Mouse (Mus musculus) heart, embryonic 13.5 days (tissue): ENCODE data around the gene Col4a4. TPM values are rescaled to one million over a fixed set of nuclear protein-coding genes. Genes with fewer than 3 reads are reported as not detected.

Experiments used
- ATAC-seq: fragments of 200-750 bp; cut with Nextera tagmentation; 2 replicates; pipeline ENCODE4 v1.8.0; 2017; ENCODE audit warnings: moderate TSS enrichment; ENCODE audit not compliant: insufficient number of reproducible peaks, low FRiP score, low TSS enrichment; ENCODE audit errors: extremely low read depth
- H3K27ac ChIP-seq: fragments of 300-500 bp; sonication (generic); replicated peaks from 2 replicates; pipeline ENCODE4 v1.5.1; 2015; ENCODE audit warnings: moderate library complexity, mild to moderate bottlenecking, inconsistent platforms
- H3K27me3 ChIP-seq: fragments of 300-500 bp; sonication (generic); replicated peaks from 2 replicates; pipeline ENCODE4 v1.6.1; 2015; ENCODE audit warnings: mild to moderate bottlenecking, inconsistent platforms
- H3K36me3 ChIP-seq: fragments of 300-500 bp; sonication (generic); 2 replicates; pipeline ENCODE4 v1.6.1; 2015; ENCODE audit warnings: mild to moderate bottlenecking, inconsistent platforms
- H3K4me1 ChIP-seq: fragments of 300-500 bp; sonication (generic); 2 replicates; pipeline ENCODE4 v1.6.1; 2015; ENCODE audit warnings: inconsistent platforms
- H3K4me2 ChIP-seq: fragments of 300-500 bp; sonication (generic); 2 replicates; pipeline ENCODE4 v1.6.1; 2015; ENCODE audit warnings: inconsistent platforms, mild to moderate bottlenecking, moderate library complexity
- H3K4me3 ChIP-seq: fragments of 300-500 bp; sonication (generic); 2 replicates; pipeline ENCODE4 v1.5.1; 2015; ENCODE audit warnings: moderate library complexity, mild to moderate bottlenecking, inconsistent platforms
- H3K9ac ChIP-seq: fragments of 300-500 bp; sonication (generic); 2 replicates; pipeline ENCODE4 v1.6.1; 2015; ENCODE audit warnings: inconsistent platforms, mild to moderate bottlenecking, moderate library complexity
- H3K9me3 ChIP-seq: fragments of 300-500 bp; sonication (generic); 2 replicates; pipeline ENCODE4 v1.6.1; 2016; ENCODE audit warnings: inconsistent platforms
- WGBS: fragments of 180-500 bp; shearing (Covaris S2); methylation state at CpG from one replicate; pipeline ENCODE4 v1.1.7; 2015; ENCODE audit warnings: mixed read lengths; 5-methylcytosine and 5-hydroxymethylcytosine counted together
- polyA plus RNA-seq: library from polyadenylated mRNA; unstranded; fragments of >200 nt; fragmentation: Nextera tagmentation; extraction: Ambion mirVana; gene quantifications from 2 replicates; pipeline ENCODE4 v1.2.1, GENCODE M21; 2015

Gene Col4a4
- polyA plus RNA-seq: 0.55 and 1.1 TPM in 2 replicates

DNA sequence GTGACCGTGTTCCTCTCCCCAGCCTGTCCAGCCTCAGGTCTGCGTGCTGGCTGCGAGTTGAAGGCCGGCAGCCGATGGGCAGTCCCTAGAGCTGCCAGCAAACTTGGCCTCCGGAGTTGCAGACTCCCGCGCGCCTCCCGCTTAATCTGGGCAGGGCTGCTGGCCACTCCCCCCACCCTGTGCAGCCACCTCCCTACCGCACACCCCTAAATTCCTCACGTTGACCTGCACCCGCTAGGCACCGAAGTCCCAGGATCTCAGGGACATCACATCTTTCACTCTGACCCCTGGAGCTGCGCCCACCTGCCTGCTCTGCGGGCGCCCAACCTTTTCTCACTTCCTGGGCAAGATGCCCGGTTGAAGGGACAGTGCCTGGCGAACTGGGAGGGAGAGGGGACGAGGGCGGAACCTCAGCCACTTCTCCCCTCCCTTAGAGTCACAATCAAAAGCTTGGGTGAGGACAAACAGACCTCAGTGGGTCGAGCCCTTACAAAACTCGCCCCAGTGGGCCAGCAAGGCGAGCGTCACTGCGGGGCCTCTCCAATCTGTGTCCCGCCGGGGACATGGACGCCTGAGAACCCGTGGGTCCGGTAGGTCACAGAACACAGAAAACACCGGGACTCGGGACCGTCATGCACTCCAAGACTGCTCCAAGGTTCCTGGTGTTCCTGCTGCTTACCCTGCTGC is at the start of gene Col4a4, which contains the start of gene Col4a3:
Gene Col4a4, minus strand, starts transcription at position 137 of the 687 bp plus-strand sequence.
Gene Col4a3, plus strand, starts transcription at position 209 of the 687 bp plus-strand sequence.
- no peak within 1 kb of the TSS for H3K27ac ChIP-seq

DNA sequence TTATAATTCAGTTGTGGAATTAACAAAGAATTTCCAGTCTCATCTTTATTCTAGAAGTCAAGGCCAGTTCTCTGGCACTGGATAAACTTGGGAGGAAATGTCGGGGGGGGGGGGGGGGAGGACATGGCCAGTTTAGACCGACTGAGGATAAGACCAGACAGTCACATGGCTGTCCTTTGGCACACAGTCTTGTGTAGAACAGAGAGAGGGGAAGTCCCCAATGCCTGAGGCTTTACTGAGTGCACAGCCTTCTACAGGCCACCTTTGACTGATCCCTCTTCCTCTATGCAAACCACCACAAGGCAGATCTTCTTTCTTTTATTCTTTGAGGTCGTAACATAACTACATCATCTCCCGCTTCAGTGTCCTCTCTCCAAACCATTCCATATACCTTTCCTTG is 49.7 kb upstream of the Col4a4 start:
- Histone ChIP-seq H3K4me1 (peaks cover 21% of the 10 kb centered on the region), H3K4me2 (no peak overlapping the region), H3K9me3 (no peaks in the 10 kb centered on the region), H3K4me3 (no peak overlapping the region), H3K36me3 (no peaks in the 10 kb centered on the region), H3K27me3 (peaks cover 14% of the 10 kb centered on the region; the same call in 1 of the 2 replicates), H3K27ac (no peak overlapping the region), H3K9ac (no peak overlapping the region)
- 52% methylated on average over 4 of the region's 4 CpGs for WGBS
- ATAC-seq: no peak

More for the DNA sequence above, at the start of gene Col4a4, which contains the start of gene Col4a3:
- no peaks in the 10 kb centered on the region for H3K36me3 ChIP-seq
- H3K4me3 ChIP-seq: peak within 1 kb of the TSS; percentile 57
- ATAC-seq: no peak
- peak within 1 kb of the TSS; percentile 71 for H3K9ac ChIP-seq
- no peaks in the 10 kb centered on the region for H3K9me3 ChIP-seq
- peaks cover 13% of the 10 kb centered on the region for H3K4me1 ChIP-seq
- H3K4me2 ChIP-seq: peak within 1 kb of the TSS; percentile 89
- H3K27me3 ChIP-seq: peaks cover 53% of the 10 kb centered on the region
- 1% methylated on average over 34 of the region's 34 CpGs for WGBS

DNA sequence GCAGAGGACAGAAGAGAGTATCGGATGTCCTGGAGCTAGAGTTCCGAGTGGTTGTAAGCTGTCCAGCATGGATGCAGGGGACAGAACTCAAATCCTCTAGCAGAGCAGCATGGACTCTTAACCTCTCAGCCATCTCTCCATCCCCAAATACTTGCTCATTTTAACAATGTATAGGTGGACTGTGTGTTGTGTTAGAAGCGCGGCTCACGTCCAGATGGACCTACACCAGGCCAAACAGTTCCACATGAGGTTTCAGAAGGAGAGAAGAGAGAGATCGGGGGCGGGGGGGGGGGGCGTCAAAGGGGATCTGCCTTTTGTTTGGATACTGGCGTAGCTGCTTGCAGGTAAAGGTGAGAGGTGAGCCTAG is 48.6 kb upstream of the Col4a4 start:
- Histone ChIP-seq H3K4me2 (no peak overlapping the region), H3K4me1 (peaks cover 32% of the 10 kb centered on the region), H3K9me3 (no peaks in the 10 kb centered on the region), H3K27me3 (peaks cover 14% of the 10 kb centered on the region; the same call in 1 of the 2 replicates), H3K27ac (no peak overlapping the region), H3K36me3 (no peaks in the 10 kb centered on the region), H3K9ac (no peak overlapping the region), H3K4me3 (no peak overlapping the region)
- no peak for ATAC-seq
- 86% methylated on average over 9 of the region's 9 CpGs for WGBS

DNA sequence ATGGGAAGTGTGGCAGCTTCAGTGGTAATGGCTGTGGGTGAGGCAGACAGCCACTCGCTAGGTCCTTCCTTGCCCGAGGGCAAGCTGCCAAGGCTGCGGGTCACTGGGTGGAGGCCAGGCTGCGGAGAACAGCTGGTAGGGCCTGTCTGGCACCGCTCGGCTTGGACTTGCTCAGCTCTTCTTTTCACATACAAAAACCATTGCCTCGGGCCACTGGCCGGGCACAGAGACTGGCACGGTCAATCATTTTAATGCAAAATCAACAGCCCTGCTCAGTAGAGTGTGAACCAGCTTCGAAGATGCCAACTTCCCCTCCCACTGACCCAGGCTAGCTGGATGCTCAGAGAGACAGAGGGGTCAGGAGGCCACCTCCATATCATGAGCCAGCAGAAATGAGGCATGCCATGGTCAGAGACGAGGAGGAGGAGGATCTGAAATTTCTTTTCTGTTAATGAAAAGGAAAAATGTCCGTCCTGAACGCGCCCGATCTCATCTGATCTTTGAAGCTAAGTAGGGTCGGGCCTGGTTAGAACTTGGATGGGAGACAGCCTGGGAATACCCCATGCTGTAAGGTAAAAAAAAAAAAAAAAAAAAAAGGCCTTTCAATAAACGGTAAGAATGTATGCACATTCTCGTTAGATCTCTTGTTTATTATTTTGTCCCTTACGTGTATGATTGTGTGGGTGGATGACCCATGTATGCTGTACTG is 48.0 kb upstream of the Col4a4 start:
- no peak overlapping the region for H3K27ac ChIP-seq
- ATAC-seq: no peak

DNA sequence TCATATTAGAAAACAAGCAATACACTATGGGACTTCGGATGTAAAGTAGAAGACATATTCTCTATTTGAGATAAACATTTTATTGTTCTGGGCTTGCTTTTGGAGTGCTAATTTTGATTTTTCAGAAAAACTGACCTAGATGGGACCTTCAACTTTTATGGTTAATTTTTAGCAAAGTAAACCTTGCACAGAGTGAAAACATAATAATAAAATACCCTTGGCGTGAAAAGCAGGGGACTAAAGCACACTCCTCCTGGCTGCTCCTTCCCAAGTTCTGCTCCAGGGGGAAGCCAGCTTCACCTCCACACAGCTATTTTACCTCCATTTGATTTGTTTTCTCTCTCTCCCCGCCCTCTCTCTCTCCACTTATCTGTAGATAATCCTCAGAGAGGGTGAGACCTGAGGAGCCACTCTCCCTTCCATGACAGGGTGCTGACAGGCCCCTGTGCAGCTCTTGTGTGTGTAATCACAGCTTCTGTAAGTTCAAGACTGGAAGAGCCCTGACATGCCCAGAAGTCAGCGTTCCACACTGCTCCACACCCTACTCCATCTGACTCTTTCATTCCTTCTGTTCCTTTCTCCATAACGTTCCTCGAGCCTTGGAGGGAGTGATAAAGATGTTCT is 44.6 kb upstream of the Col4a4 start:
- Histone ChIP-seq H3K27me3 (0 out of 2 replicates have a peak, but pooled peaks cover 9% of the 10 kb centered on the region), H3K4me1 (peaks cover 40% of the 10 kb centered on the region), H3K36me3 (no peaks in the 10 kb centered on the region), H3K27ac (0 out of 2 replicates have a peak overlapping the region, but pooled peaks have one; percentile 21), H3K4me2 (no peak overlapping the region), H3K4me3 (no peak overlapping the region), H3K9me3 (no peaks in the 10 kb centered on the region), H3K9ac (no peak overlapping the region)
- 22% methylated on average over 6 of the region's 6 CpGs for WGBS
- no peak for ATAC-seq

More for the DNA sequence above, 48.0 kb upstream of the Col4a4 start:
- no peak overlapping the region for H3K9ac ChIP-seq
- peaks cover 32% of the 10 kb centered on the region for H3K4me1 ChIP-seq
- no peaks in the 10 kb centered on the region for H3K9me3 ChIP-seq
- no peaks in the 10 kb centered on the region for H3K36me3 ChIP-seq
- WGBS: 71% methylated on average over 19 of the region's 19 CpGs
- no peak overlapping the region for H3K4me2 ChIP-seq
- peaks cover 10% of the 10 kb centered on the region; the same call in 1 of the 2 replicates for H3K27me3 ChIP-seq
- no peak overlapping the region for H3K4me3 ChIP-seq

DNA sequence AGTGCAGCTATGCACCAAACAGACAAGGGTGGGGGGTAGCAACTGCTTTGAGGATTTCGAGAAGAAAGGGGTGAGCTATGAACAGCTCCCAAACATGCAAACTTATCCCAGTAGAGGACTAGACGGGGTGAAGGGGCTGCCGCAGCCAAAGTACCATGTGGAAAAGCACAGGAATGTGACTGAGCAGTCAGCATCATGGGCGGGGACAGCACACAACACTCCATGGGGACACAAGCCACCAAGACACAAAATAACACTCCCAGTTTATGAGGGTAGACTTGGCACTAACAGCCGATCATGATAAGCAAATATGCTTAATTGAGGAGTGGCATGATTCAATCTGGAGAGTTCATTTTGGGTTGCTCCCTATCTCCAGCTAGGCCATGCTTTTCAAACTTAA is 42.8 kb upstream of the Col4a4 start:
- Histone ChIP-seq H3K4me1 (peaks cover 37% of the 10 kb centered on the region), H3K4me3 (no peak overlapping the region), H3K9ac (no peak overlapping the region), H3K27ac (no peak overlapping the region), H3K4me2 (no peak overlapping the region), H3K27me3 (0 out of 2 replicates have a peak, but pooled peaks cover 6% of the 10 kb centered on the region), H3K36me3 (no peaks in the 10 kb centered on the region), H3K9me3 (no peaks in the 10 kb centered on the region)
- WGBS: 71% methylated on average over 5 of the region's 5 CpGs
- ATAC-seq: no peak

DNA sequence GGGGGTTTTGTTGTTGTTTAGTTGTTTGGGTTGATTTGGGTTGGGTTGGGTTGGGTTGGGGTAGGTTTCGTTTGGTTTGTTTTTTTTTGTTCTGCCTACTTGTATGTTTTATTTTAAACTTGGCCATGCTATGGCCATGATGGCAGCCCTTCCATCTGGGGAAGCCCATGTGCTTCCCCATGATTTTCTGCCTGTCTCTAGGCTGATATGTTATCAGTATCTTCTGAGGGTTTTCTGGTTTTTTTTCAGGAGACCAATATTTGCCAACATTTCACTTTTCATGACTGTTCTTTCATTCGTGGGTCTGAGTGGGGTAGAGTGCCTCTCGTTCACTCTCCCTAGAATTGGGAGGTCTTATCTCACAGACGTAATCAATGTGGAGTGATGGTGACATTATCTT is 41.0 kb upstream of the Col4a4 start:
- H3K36me3 ChIP-seq: no peaks in the 10 kb centered on the region
- 47% methylated on average over 4 of the region's 4 CpGs for WGBS
- no peak overlapping the region for H3K4me3 ChIP-seq
- no peak overlapping the region for H3K27ac ChIP-seq
- no peak overlapping the region for H3K4me2 ChIP-seq
- no peak for ATAC-seq
- H3K27me3 ChIP-seq: no peaks in the 10 kb centered on the region
- H3K9me3 ChIP-seq: no peaks in the 10 kb centered on the region
- peaks cover 29% of the 10 kb centered on the region for H3K4me1 ChIP-seq
- no peak overlapping the region for H3K9ac ChIP-seq

DNA sequence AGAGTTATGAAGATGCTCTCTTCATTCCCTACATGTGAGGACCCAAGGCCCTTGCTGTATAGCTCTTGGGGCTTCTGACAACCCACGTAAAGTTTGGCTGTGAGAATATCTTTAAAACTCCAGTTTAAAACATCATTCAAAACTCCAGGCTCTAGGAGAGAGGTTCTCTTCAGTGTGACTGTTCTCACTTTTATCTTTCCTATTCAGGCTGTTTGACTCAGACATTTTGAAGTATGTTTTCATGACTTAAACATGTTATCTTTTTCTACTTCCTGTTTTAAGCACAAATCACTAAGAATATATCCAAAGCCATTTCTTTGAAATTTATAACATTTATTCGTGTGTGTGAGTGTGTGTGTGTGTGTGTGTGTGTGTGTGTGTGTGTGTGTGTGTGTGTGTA is 38.8 kb upstream of the Col4a4 start:
- no peak for ATAC-seq
- Histone ChIP-seq H3K9ac (no peak overlapping the region), H3K36me3 (no peaks in the 10 kb centered on the region), H3K4me2 (no peak overlapping the region), H3K27me3 (no peaks in the 10 kb centered on the region), H3K4me1 (peaks cover 11% of the 10 kb centered on the region), H3K27ac (no peak overlapping the region), H3K9me3 (no peaks in the 10 kb centered on the region), H3K4me3 (no peak overlapping the region)
- WGBS: 54% methylated on average over 2 of the region's 2 CpGs

DNA sequence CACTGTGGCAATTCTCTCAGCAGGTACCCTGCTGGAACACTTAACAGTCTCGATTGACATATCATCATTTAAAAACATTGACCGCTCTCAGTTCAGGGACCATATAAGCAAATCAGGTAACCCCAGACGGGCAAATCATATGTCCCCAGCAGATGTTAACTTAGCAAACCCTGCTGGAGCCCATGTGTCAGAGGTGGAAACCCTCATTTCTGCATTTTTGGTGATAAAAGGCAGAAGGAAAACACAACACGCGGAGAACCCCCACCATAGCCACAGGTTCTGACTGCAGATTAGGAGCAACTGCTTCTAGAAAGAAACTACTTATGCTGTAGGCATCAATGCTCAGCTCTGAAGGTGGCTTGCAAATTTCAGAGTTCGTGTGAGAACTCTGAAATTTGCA is 38.3 kb upstream of the Col4a4 start:
- H3K4me3 ChIP-seq: no peak overlapping the region
- no peak overlapping the region for H3K27ac ChIP-seq
- H3K27me3 ChIP-seq: no peaks in the 10 kb centered on the region; the same call in 1 of the 2 replicates
- no peaks in the 10 kb centered on the region for H3K36me3 ChIP-seq
- no peaks in the 10 kb centered on the region for H3K9me3 ChIP-seq
- H3K9ac ChIP-seq: no peak overlapping the region
- peaks cover 8% of the 10 kb centered on the region for H3K4me1 ChIP-seq
- WGBS: 72% methylated on average over 6 of the region's 6 CpGs
- ATAC-seq: no peak
- no peak overlapping the region for H3K4me2 ChIP-seq

DNA sequence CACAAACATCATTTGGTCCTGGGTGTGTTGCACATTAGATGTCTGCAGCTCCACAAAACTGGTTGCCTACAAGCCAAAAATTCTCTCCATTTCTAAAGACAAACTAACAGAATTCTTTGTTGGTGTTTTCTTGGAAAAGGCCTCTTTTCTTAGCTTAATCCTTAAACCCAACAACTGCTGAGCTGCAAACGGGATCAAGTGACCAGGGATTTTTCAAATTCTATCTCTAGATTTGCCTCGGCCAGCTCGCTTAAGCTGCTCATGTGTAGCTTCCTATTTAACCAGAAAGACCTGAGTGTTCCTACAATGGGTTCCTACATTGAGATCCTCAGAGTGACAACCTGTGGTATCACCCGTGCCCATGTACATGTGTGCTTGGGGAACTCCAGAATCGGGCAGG is 33.3 kb upstream of the Col4a4 start:
- Histone ChIP-seq H3K4me2 (no peak overlapping the region), H3K27ac (no peak overlapping the region), H3K4me3 (no peak overlapping the region), H3K36me3 (no peaks in the 10 kb centered on the region), H3K4me1 (no peaks in the 10 kb centered on the region; the same call in 1 of the 2 replicates), H3K9me3 (no peaks in the 10 kb centered on the region), H3K9ac (no peak overlapping the region), H3K27me3 (peaks cover 3% of the 10 kb centered on the region; the same call in 1 of the 2 replicates)
- WGBS: 73% methylated on average over 5 of the region's 5 CpGs
- no peak for ATAC-seq

DNA sequence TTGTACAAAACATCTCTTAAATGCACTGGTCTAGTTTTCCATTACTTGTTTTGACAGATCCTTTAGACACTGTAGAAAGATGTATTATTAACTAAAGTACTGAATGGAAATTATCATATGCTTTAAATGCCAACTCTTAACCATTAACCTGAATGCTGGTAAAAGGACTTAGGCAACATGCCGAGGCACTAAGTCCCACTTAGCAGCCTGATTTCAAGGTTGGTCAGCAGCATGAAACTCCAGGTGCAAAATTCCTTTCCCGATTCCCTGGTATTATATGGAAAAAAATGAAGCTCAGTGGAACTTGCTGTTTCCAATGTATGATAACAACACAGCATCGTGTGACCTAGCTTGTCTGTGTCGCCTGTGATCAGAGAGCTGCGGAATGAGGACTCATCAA is 31.9 kb upstream of the Col4a4 start:
- Histone ChIP-seq H3K4me1 (no peaks in the 10 kb centered on the region; the same call in 1 of the 2 replicates), H3K36me3 (no peaks in the 10 kb centered on the region), H3K9ac (no peak overlapping the region), H3K4me3 (no peak overlapping the region), H3K27me3 (peaks cover 3% of the 10 kb centered on the region; the same call in 1 of the 2 replicates), H3K27ac (no peak overlapping the region), H3K9me3 (no peaks in the 10 kb centered on the region), H3K4me2 (no peak overlapping the region)
- ATAC-seq: no peak
- 69% methylated on average over 5 of the region's 5 CpGs for WGBS
